Mouse (Mus musculus) fibroblast of lung, adult 2 months (primary cell): ENCODE measurements around the gene Wfikkn1.

Source experiments
- DNase-seq: peaks from one replicate; pipeline ENCODE4 v3.0.0-alpha.2; 2011; ENCODE audit warnings: low read depth

Wfikkn1 gene

GRCm38 (mm10) chr17:25880196-25880910 lies at the start of gene Wfikkn1:
TSS of gene Wfikkn1 (minus strand) at chr17:25880858.
- DNase-seq = no peak

DNA sequence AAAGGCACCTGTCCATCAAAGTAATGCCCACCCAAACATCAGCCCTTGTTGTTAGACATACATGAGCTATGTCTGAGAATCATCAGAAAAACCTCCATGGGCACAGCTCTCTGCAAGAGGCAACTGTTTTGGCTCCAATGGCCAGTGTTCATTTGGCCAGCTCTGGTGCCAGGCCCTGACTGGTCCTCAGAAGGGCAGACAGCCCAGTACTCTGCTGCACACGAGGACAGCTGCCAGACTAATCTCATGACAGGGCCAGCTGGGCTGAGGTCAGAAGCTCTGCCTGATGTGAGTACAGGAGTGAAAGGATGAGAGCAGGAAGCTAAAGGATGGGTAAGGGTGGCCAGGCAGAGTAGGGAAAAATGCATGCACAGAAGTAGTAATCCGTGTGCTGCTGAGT lies 44.7 kb upstream of the Wfikkn1 start:
- no peak for DNase-seq

DNA sequence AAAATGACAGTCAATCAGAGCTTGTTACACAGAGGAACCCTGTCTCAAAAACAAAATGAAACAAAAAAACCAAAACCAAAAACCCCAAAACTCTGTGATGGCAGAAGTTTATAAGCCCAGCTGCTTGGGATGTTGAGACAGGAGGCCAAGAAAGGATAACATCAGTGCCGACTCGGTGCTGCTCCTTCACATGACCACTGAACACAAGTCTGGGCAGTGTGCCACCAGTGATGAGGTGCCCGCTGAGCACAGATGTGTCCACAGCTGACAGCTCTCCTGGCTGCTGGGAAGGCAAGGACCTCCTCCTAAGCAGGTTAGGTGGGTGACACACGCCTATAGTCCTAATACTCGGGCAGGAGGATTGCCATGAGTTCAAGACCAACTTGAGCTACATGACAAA lies 41.5 kb upstream of the Wfikkn1 start:
- no peak for DNase-seq

- peak; percentile 100 for DNase-seq
These were observed 39.4 kb upstream of the Wfikkn1 start for GRCm38 (mm10) chr17:25919786-25920642.

DNA sequence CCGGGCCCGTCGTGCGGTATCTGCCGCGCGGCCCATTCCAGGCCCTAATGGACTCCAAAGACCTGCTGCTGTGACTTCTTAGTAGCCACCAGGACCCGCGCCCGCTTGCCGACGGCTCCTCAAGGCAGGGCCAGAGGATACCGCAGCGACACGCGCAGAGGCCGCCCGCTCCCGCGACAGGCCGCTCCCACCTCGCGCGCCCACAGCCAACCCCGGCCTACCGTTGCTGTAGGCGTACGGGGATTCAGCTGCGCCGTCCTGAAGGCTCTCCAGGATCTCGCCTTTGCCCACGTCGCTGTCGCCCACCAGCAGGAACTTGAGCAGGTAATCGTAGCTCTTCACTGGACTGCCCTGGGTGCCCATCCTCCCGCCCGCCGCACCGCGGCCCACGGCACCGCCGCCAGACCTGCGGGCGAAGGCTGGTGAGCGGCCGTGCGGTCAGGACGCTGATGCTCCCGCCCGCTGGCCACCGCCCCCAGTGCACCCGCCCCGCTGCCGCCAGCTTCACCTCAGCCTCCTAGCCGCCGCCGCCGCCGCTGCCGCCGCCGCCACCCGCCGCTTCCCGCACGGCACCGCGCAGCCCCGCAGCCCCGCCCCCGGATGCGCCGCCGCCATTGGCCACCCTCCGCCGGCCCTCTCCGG lies 38.6 kb upstream of the Wfikkn1 start, which contains the start of gene Rab40c:
Gene Rab40c, minus strand, starts transcription at position 584 of the 642 bp plus-strand sequence.
- DNase-seq = no peak

DNA sequence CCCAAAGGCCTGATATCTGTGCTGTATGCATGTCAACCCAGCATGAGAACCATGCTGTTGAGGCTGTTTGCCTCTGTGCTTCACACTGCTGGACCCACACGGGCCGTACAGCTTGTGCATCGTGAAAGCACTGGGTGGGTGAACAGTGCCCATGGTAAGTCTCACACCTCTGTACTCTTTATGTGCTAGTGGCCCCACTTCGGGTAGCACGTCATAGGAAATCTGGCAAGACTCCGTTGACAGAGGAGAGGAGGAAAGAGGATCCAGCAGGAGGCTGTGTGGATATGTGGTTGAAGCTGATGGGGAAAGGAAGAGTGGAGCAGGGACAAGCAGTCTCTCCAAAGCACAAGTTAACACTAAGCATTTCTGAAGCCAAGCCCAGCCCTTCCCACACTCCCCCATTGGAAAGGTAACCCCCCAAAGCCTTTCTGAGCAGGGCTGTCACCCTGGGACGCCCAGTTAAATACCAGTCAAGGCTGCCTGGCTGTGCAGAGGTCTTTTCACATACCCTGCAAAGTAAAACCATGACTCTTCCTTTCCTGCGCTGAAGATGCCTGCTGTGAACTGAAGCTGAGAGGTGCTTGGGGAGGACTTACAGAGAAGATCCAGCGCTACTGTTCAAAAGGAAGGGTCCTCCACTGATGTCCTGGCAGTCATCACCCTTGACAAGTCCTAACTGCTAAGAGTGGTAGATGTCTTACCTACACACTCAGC lies 37.5 kb upstream of the Wfikkn1 start:
- no peak for DNase-seq

- no peak for DNase-seq
These were observed 36.4 kb upstream of the Wfikkn1 start for GRCm38 (mm10) chr17:25916931-25917647.

DNA sequence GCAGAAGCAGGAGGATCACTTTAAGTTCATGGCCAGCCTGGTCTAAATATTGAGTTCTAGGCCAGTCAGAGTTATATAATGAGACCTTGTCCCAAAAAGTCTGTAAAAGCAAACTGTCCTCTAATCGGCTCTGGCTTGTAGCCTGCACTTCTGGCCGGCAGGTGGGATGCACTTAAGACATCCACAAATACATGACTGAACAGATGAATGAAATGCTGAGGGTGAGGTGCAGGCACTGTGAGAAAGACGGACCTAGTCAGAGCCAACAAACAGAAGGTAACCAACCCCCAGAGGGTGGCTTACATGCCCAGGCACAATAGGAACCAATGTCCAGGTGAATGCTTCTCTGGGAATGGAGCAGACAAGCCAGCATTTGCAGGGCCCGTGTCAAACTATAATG lies 33.6 kb upstream of the Wfikkn1 start:
- no peak for DNase-seq

DNA sequence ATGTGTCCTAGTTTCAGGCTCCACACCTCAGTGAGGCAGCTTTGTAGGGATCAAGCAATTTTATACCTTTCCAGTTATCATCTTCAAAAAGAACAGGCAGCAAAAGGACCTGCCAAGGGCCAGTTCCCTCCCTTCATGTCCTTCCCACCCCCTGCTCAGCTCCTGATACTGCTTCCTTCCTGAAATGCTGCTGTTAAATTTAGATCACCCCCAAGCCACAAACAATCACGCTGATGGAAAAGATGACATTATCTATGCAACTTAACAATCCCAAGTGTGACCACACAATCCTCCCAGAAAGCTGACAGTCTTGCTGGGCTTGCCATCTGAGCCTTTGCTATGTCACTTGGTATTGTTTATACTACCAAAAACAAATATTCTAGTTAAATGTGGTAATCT lies 33.2 kb upstream of the Wfikkn1 start:
- DNase-seq = no peak

DNA sequence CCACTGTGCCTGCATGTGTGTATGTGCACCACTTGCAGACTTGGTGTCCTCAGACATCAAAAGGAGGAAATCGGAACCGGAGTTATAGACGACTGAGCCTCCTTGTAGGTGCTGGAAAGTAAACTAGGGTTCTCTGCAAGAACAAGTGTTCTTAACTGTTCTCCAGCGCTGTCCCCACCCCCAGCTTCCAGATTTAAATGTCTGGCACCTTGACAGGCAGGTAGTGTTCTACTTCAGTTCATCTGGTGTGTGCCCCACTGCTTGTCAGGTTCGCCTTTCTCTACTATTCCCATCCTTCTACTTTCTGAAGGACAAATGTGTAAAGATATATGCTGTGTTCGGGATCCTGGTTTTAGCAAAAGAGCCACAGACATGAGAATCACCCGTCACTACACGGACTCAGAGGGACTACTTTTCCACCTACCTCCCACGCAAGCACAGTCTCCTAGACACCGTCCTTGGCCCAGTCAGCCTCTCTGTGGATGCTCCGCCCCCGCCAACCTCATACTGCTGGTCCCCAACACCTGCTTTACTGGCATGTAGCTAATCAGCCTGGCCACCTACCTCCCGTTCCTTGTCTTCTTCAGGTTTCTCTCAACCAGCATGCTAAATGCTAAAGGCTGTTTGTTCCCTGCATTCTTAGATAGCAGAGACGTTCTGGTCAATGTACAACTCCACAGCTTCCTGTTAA lies 32.7 kb upstream of the Wfikkn1 start:
- DNase-seq = no peak

DNA sequence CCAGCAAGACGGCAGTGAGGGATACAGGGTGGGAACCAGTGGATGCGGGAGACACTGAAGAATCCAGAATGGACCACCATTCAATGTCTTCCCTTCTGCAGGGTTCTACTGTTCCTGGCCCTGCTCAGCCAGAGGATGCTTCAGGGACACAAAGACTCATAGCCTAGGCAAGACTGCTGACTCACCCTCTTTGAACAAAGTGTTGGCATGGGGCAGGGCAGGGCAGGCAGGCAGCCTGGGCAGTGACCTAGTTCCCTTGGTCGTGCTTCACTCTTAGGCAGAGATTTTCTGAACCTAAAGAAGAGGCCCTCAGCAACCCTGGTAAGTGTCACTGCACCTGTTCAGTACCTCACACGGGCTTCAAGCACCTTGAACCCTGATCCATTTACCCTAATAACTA lies 31.2 kb upstream of the Wfikkn1 start:
- no peak for DNase-seq

DNA sequence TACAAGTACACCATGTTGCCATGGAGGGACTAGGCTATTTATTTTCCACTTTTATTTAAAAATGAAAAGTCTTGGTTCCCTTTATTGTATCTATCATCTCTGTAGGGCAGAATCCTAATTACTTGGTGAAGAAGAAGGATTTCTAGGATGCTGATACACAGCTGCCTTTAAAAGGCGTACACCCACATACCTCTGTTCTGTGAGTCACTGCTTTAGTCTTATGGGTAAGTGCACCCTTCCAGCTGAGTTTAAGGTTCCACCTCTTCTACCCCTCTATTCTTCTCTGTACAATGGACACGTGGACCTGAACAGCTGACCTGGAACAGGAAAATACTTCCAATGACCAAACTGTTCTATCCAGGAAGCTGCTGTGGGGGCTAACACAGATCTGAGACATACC lies 27.0 kb upstream of the Wfikkn1 start:
- DNase-seq = no peak

GRCm38 (mm10) chr17:25903061-25903460 lies 22.4 kb upstream of the Wfikkn1 start:
- no peak for DNase-seq

GRCm38 (mm10) chr17:25900193-25900592 lies 19.5 kb upstream of the Wfikkn1 start:
- DNase-seq = no peak

DNA sequence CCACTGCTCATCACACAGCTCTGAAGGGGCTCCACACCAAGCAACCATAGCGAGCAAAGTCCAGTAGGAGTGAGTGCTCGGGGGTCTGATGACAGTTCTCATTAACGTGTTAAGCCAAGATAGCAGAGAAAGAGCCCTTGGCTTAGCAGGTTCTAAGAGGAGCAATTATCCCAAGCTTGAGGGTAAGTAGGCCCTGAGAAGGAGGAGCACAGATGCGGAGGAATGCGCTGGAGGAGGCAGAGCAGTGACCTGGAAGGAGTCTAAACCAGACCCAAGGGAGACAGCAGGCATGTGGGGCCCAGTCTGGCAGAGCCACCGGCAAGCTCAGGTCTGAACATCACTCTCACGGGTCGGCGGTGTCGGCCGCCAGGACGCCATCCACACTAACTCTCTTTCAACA lies 15.2 kb upstream of the Wfikkn1 start:
- no peak for DNase-seq

DNA sequence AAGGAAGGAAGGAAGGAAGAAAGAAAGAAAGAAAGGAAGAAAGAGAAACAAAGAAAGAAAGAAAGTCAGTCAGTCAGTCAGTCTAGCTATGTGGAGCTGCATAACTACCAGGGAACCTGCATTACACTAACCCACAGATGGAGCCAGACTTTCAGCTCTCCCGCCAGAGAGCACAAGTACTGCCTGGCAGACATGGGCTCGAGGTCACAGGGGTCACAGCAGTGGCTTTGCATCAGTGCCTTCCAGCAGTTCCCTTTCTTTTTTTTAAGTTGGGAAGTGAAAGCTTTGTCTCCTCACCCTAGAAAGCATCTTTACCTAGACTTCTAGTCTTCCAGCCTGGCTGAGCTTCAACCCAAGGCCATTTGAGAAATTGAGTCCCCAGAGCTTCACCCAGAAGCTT lies 14.8 kb upstream of the Wfikkn1 start:
- no peak for DNase-seq

DNA sequence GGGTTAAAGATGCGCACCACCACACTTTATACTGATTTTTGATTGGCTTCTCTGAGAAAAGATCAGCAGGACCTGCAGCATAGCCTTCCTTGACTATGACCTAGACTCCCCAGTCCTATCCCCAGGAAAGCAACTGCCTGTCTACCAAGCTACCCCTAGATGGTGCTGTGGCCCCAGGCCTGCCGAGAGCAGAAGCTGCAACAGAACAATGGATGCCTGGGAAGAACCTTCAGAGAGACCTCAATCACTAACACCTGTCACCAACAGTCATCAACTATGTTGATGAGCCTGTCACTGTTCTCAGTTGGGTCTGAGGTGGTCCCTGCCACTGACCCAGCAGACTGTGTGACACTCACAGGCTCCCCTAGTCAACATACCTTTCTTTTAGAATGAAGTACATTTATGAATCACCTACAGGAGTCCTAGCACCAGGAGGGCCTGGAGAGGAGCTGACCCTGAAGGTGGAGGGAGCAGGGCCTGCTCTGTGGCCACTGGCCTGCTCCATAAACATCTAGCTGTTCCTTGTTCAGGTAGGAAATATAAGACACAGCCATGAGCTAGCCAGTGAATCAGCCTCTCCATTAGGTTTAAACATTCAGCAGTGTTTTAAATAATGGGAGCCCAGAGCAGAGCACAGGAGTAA lies 13.4 kb upstream of the Wfikkn1 start:
- DNase-seq = no peak

DNA sequence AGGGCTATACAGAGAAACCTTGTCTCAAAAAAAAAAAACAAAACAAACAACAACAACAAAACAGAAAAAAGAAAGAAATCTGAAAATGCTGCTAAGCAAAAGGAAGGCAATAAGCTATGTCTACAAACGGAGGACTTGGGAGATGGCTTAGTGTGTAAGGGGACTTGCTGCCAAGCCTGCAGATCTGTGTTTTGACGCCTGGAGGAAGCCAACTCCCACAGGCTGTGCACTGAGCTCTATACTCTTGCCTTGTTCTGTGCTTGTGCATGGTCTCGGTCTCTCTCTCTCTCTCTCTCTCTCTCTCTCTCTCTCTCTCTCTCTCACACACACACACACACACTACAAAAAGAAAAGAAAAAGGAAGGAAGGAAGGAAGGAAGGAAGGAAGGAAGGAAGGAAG lies 8.2 kb upstream of the Wfikkn1 start:
- DNase-seq = no peak

DNA sequence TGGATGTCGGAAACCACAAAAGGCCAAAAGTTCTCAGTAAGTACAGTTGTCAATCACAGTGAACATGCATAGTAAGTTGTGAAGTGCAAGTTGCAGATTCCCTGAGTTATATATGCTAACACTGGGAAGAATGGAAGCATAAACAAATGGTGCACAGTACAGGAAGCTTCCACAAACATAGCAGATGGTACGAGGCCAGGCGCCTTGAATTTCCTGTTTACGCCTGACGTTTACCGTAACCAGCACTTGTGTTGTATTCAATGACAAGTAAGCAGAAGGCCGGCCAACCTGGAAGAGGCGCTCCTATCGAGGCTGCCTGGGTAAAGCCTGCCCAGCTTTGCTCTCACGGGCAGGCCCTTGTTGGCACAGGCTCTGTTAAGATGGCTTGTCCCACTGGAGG lies 6.8 kb upstream of the Wfikkn1 start:
- DNase-seq = no peak

DNA sequence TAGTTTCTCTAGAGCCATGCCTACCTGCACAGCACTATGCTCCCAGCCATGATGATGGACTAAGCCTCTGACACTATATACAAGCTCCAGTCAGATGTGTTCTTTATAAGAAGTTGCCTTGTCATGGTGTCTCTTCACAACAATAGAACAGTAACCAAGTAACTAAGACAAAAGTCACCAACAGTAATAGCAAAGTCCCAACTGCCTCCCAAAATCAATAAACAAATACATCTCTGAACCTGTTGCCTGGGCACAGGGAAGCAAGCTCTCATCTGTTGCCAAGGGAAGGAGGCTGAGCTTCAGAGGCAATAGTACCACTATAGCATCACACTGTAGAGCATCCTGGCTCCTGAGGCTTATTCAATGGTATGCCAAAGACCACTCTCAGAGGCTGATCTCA lies 6.1 kb upstream of the Wfikkn1 start:
- DNase-seq = no peak

- no peak for DNase-seq
These were observed 5.0 kb upstream of the Wfikkn1 start for GRCm38 (mm10) chr17:25885636-25886035.
